Mouse (Mus musculus) heart, postnatal 14 days (tissue): ENCODE results near the gene Dapk2. TPM values are rescaled to one million over a fixed set of nuclear protein-coding genes. Genes with fewer than 3 reads are reported as not detected.

Source experiments
- DNase-seq, 2 experiments: peaks; one replicate each; pipeline ENCODE4 v3.0.0; 2021 to 2022
- intact Hi-C: fragments of 180-260 bp; cut with DNase I; formaldehyde crosslinking; loops from one replicate; pipeline ENCODE4 v1.15.1; 2025
- long read RNA-seq, 2 experiments: library from polyadenylated mRNA; stranded (forward); transcript quantifications; one replicate each; pipeline ENCODE4 v2.0.0; 2021
- total RNA-seq, 2 experiments: library from RNA; stranded (reverse); gene quantifications; 2 replicates each; pipeline ENCODE4 v1.2.3; 2021

The Dapk2 gene
- total RNA-seq = 1 to 10 TPM; 6.0 to 6.5 TPM
- long read RNA-seq, experiment 1, transcript Dapk2-201 (12 exons, 1,772 nt) = major isoform, 18 of 22 reads
- long read RNA-seq, experiment 1, partial matches to known transcripts = 0 of 22 reads
- long read RNA-seq, experiment 1, other reads (novel, unspliced or antisense) = 4 of 22 reads
- long read RNA-seq, experiment 2, transcript Dapk2-201 (12 exons, 1,772 nt) = major isoform, 18 of 23 reads
- long read RNA-seq, experiment 2, partial matches to known transcripts = 0 of 23 reads
- long read RNA-seq, experiment 2, other reads (novel, unspliced or antisense) = 5 of 23 reads

GRCm38 (mm10) chr9:66157958-66158830 is at the start of gene Dapk2:
Dapk2 (plus strand) TSS chr9:66158223.
- DNase-seq = peak; percentile 96 to 97
- intact Hi-C loops = loop anchor here (1.0 to 5.0 kb wide), 4 partner anchors 44 to 194 kb away; no protein-coding TSS in a partner anchor

GRCm38 (mm10) chr9:66109574-66109973 is 48.4 kb upstream of the Dapk2 start:
- intact Hi-C loops = no loop called here
- no peak for DNase-seq

GRCm38 (mm10) chr9:66110126-66110525 is 47.9 kb upstream of the Dapk2 start:
- no peak for DNase-seq
- intact Hi-C loops = no loop called here

- intact Hi-C loops = no loop called here
- no peak for DNase-seq
These were observed 47.2 kb upstream of the Dapk2 start for GRCm38 (mm10) chr9:66110611-66111379.

- DNase-seq = peak in 1 of 2 experiments; percentile 13
- intact Hi-C loops = no loop called here
These were observed 43.7 kb upstream of the Dapk2 start for GRCm38 (mm10) chr9:66114341-66114740.

DNA sequence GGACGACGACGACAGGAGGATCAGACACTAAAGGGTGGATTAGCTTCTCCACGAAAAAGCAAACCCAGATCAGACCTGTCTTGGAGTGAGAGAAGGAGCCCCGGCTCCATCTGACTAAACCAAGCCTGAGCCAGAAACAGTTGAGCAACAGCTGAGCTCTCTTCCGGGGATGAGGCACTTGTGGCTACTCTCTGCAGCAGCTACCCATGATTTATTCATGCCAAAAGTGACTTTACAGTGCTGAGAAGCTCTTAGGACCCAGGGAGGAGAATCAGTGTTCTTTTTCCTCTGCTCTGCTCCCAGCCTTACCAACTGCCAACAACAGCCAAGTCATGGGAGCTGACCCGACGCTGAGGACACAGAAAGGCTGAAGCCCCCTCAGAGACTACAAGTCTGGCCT is 41.1 kb upstream of the Dapk2 start:
- intact Hi-C loops = no loop called here
- peak; percentile 34 to 46 for DNase-seq

GRCm38 (mm10) chr9:66119498-66119897 is 38.5 kb upstream of the Dapk2 start:
- no peak for DNase-seq
- intact Hi-C loops = no loop called here

GRCm38 (mm10) chr9:66120106-66120505 is 37.9 kb upstream of the Dapk2 start:
- intact Hi-C loops = no loop called here
- DNase-seq = no peak

GRCm38 (mm10) chr9:66120945-66121344 is 37.1 kb upstream of the Dapk2 start:
- intact Hi-C loops = no loop called here

DNA sequence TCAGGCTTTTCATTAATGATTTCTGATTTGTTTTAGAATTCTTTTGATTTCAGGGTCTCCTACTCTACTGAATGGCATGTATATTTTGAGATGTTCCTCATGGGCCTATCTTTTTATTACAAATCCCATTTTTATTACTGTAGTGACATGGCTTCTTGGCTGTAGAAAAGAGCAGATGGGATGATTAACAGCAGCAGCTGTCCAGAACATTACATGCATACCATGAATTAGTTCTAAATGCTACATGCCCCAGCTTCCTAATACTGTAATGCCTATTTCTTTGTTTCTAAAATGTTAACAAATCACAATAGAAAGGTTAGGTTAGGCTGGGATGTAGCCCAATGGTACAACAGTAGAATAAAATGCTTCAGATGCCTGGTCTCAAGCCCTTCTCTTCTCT is 36.6 kb upstream of the Dapk2 start:
- intact Hi-C loops = no loop called here
- no peak for DNase-seq

More at GRCm38 (mm10) chr9:66120945-66121344, 37.1 kb upstream of the Dapk2 start:
- no peak for DNase-seq

DNA sequence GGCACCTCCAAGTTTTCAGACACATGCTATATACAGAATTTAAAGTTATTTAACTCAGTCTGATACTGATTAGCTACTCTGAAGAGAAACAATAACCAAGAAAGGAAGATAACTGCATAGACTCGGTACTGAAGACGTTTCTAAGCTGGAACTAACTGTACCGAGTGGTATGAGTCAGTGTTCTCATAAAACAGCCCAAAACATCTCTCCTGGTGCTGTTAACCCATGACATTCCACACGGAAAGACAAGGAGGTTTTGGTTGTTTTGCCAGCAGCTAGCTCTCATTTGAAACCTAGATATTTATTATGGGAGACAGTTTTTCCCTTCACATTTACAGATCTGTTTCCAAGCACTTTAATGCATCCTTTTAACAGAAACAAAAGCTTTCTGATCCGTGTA is 34.4 kb upstream of the Dapk2 start:
- DNase-seq = no peak
- intact Hi-C loops = loop anchor here (2.0 kb wide), 1 partner anchor 63 kb away; the partner anchor contains the start of gene Ppib

DNA sequence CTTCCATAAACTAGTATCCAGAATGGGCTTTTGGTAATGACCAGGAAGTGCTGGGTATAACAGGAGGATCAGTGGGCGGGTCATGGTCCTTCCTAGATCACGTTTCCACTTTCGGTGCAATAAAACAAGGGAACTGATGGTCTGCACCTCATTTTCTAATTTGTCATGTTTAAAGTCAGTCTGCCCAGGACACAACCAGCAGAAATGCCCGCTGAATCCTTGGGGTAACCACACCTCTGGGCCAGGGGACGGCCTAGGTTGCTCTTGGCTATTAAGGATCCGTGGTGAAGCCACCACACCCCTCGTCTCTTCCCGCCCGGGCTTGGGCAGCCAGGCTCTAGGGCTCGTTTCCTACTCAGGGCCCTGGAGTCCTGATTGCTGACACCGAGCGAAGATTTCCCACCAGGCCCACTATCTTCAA is 33.9 kb upstream of the Dapk2 start:
- no peak for DNase-seq
- intact Hi-C loops = loop anchor here (2.0 kb wide), 1 partner anchor 63 kb away; the partner anchor contains the start of gene Ppib

GRCm38 (mm10) chr9:66124681-66125542 is 33.1 kb upstream of the Dapk2 start:
- intact Hi-C loops = loop anchor here (2.0 kb wide), 1 partner anchor 64 kb away; the partner anchor contains the start of gene Ppib
- peak; percentile 96 to 98 for DNase-seq

GRCm38 (mm10) chr9:66125543-66126455 is 32.2 kb upstream of the Dapk2 start:
- intact Hi-C loops = loop anchor here (2.0 kb wide), 1 partner anchor 65 kb away; the partner anchor contains the start of gene Ppib
- DNase-seq = peak in 1 of 2 experiments; percentile 11

GRCm38 (mm10) chr9:66126456-66127192 is 31.4 kb upstream of the Dapk2 start, which contains the start of the genes Snx1 and Ciao2a:
Snx1 (minus strand) TSS chr9:66126587.
Ciao2a (plus strand) TSS chr9:66126611.
- intact Hi-C loops = no loop called here
- DNase-seq = peak; percentile 90 to 92

DNA sequence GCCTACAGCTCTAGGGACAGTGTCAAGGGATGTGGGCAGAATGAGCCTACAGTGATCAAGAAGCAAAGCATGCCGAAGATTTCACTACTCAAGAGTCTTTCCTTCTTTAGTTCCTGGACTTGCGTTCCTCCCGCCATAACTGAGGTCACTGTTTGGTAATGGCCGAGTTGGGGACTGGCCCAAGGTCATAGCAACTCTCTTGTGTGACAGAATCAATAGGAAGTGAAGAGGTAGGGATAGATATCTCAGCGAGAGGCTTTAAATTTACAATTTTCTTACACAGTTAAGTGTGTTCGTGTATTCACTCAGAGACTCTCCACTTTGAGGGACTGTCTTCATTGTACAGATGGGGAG is 30.9 kb upstream of the Dapk2 start:
- intact Hi-C loops = no loop called here
- DNase-seq = no peak

- DNase-seq = no peak
- intact Hi-C loops = no loop called here
These were observed 30.1 kb upstream of the Dapk2 start for GRCm38 (mm10) chr9:66127884-66128283.

GRCm38 (mm10) chr9:66131466-66131865 is 26.6 kb upstream of the Dapk2 start:
- intact Hi-C loops = no loop called here
- DNase-seq = no peak
